17 mouse cellular contexts compared by ENCODE assay signal in genomic region chrX:100832806-100833205, GRCm38 (mm10).
"Had no signal": no experiment of that assay in that cellular context is flagged by ENCODE, and none has a peak within 500 bp of the region (broad histone marks: within the 10 kb centered on the region; RNA-seq: fewer than 3 reads in every experiment).

No protein-coding gene starts in this region.

- H3K9ac ChIP-seq: neural tube, embryonic 12.5 days; neural tube, embryonic 13.5 days; neural tube, embryonic 15.5 days; stomach, embryonic 15.5 days had no signal

- H3K4me2 ChIP-seq: neural tube, embryonic 12.5 days; neural tube, embryonic 13.5 days; neural tube, embryonic 15.5 days; stomach, embryonic 15.5 days had no signal

- H3K27ac ChIP-seq: neural tube, embryonic 12.5 days; neural tube, embryonic 13.5 days; neural tube, embryonic 15.5 days; stomach, embryonic 15.5 days; stomach, postnatal 0 days had no signal

- H3K4me3 ChIP-seq: neural tube, embryonic 12.5 days; neural tube, embryonic 13.5 days; neural tube, embryonic 15.5 days; stomach, embryonic 15.5 days had no signal

- H3K36me3 ChIP-seq: neural tube, embryonic 12.5 days; neural tube, embryonic 13.5 days; neural tube, embryonic 15.5 days; stomach, embryonic 15.5 days had no signal

- H3K9me3 ChIP-seq: neural tube, embryonic 12.5 days; neural tube, embryonic 13.5 days; neural tube, embryonic 15.5 days; stomach, embryonic 15.5 days had no signal

- H3K4me1 ChIP-seq: neural tube, embryonic 12.5 days; neural tube, embryonic 13.5 days; neural tube, embryonic 15.5 days; stomach, embryonic 15.5 days had no signal

- H3K27me3 ChIP-seq: neural tube, embryonic 12.5 days; neural tube, embryonic 15.5 days; stomach, embryonic 15.5 days had no signal

- DNase-seq: retina, postnatal 1 day; right cerebral cortex, adult 18-20 months; right cerebral cortex, postnatal 14 days; right cerebral cortex, postnatal 25 days; right cerebral cortex, postnatal 4 days; spleen, adult 18-20 months; thymus, adult 18-20 months; thymus, adult 2 months; thymus, postnatal 14 days; thymus, postnatal 25 days; thymus, postnatal 36 days; thymus, postnatal 4 days had no signal
